ENCODE assay signal across 8 mouse cellular contexts in genomic region chr4:124710776-124711291, GRCm38 (mm10). TPM values are rescaled to one million over a fixed set of nuclear protein-coding genes. Genes with fewer than 3 reads are reported as not detected.
DNase-seq lines count a peak whose midpoint lies in the region; ATAC-seq and TF ChIP-seq lines count a peak whose summit lies in the region.

No protein-coding gene starts in this region.

- no peaks in the 10 kb centered on the region for H3K9me3 ChIP-seq in midbrain, embryonic 10.5 days (replicated peaks)
- no peaks in the 10 kb centered on the region for H3K9me3 ChIP-seq in midbrain, embryonic 16.5 days (replicated peaks; ENCODE audit: control insufficient read depth, low read length, poor library complexity, severe bottlenecking)

- peak; percentile 47 for DNase-seq in adrenal gland, postnatal 14 days
- no peak for DNase-seq in adrenal gland, adult 8-10 months
- peak; percentile 49 for DNase-seq in midbrain, embryonic 10.5 days (ENCODE audit: low spot score)
- peak; percentile 67 for DNase-seq in kidney, postnatal 14 days
- DNase-seq in lung, postnatal 36 days: peak; percentile 87

- WGBS in midbrain, embryonic 10.5 days: 15% methylated on average over 5 of the region's 5 CpGs
- 9% methylated on average over 5 of the region's 5 CpGs for WGBS in midbrain, embryonic 16.5 days

- no peak overlapping the region for H3K9ac ChIP-seq in midbrain, embryonic 16.5 days (ENCODE audit: low read depth, low read length)

- H3K27ac ChIP-seq in midbrain, embryonic 10.5 days (replicated peaks): no peak overlapping the region
- H3K27ac ChIP-seq in midbrain, embryonic 16.5 days (ENCODE audit: low read length): no peak overlapping the region
- peak overlapping the region; percentile 92; the same call in 1 of the 2 replicates for H3K27ac ChIP-seq in embryonic fibroblast, embryonic 13.5 days (ENCODE audit: insufficient read depth, low read length)

- TF ChIP-seq POLR2A in embryonic fibroblast, embryonic 13.5 days (IDR thresholded peaks at IDR 0.05; ENCODE audit: low read depth, low read length): no peak

- no peak overlapping the region for H3K4me2 ChIP-seq in midbrain, embryonic 16.5 days (ENCODE audit: low read length)

- ATAC-seq in midbrain, embryonic 16.5 days: no peak
- no peak for ATAC-seq in megakaryocyte-erythroid progenitor cell, adult 5-6 weeks (replicated peaks; ENCODE audit: low FRiP score, low TSS enrichment, poor library complexity, severe bottlenecking)

- H3K4me3 ChIP-seq in midbrain, embryonic 10.5 days: no peak overlapping the region
- no peak overlapping the region for H3K4me3 ChIP-seq in midbrain, embryonic 16.5 days (ENCODE audit: low read depth, low read length)
- no peak overlapping the region for H3K4me3 ChIP-seq in embryonic fibroblast, embryonic 13.5 days (ENCODE audit: insufficient read depth, low read length)

- H3K4me1 ChIP-seq in midbrain, embryonic 10.5 days: peaks cover 50% of the 10 kb centered on the region
- H3K4me1 ChIP-seq in midbrain, embryonic 16.5 days (ENCODE audit: control insufficient read depth, insufficient read depth, low read length): peaks cover 17% of the 10 kb centered on the region
- H3K4me1 ChIP-seq in embryonic fibroblast, embryonic 13.5 days (ENCODE audit: control insufficient read depth, insufficient read depth, low read length): peaks cover 12% of the 10 kb centered on the region

- H3K36me3 ChIP-seq in midbrain, embryonic 10.5 days: peaks cover 21% of the 10 kb centered on the region
- H3K36me3 ChIP-seq in midbrain, embryonic 16.5 days (ENCODE audit: control insufficient read depth, insufficient read depth, low read length): no peaks in the 10 kb centered on the region

- TF ChIP-seq CTCF in embryonic fibroblast, embryonic 13.5 days (IDR thresholded peaks at IDR 0.05; ENCODE audit: borderline replicate concordance, insufficient read depth, low read length): no peak

- peaks cover 26% of the 10 kb centered on the region for H3K27me3 ChIP-seq in midbrain, embryonic 10.5 days (ENCODE audit: low read depth, poor library complexity, severe bottlenecking)
- H3K27me3 ChIP-seq in midbrain, embryonic 16.5 days (ENCODE audit: control insufficient read depth, insufficient read depth, low read depth, low read length): peaks cover 12% of the 10 kb centered on the region; the same call in 1 of the 2 replicates

RNA-seq across cellular contexts. Expression of gene Sf3a3, which starts 3.7 kb away (rescaled TPM):
- 41.5 and 42.8 TPM in 2 replicates for total RNA-seq in adrenal gland, postnatal 14 days (2021)
- total RNA-seq in adrenal gland, adult 8-10 months (2022): 10 to 100 TPM; 33.5 to 42.5 (median 37.2) TPM
- 247 and 256 TPM in 2 replicates for polyA plus RNA-seq in midbrain, embryonic 10.5 days (2016; fragmentation: Nextera tagmentation; extraction: Ambion mirVana)
- polyA plus RNA-seq in midbrain, embryonic 16.5 days (2015; fragmentation: Nextera tagmentation; extraction: Ambion mirVana): 98.1 and 106 TPM in 2 replicates
- polyA plus RNA-seq in embryonic fibroblast, embryonic 13.5 days (2011; ENCODE audit: insufficient read length, low read depth, missing spikeins): 64.6 and 70.7 TPM in 2 replicates
- 99.2 and 101 TPM in 2 replicates for total RNA-seq in megakaryocyte-erythroid progenitor cell, adult 5-6 weeks (2014; fragmentation: Nextera tagmentation)
- total RNA-seq in megakaryocyte-erythroid progenitor cell, adult 5-6 weeks (2017): 208 and 222 TPM in 2 replicates

RNA-seq across cellular contexts. Expression of gene Fhl3, which starts 10.3 kb away (rescaled TPM):
- total RNA-seq in adrenal gland, postnatal 14 days (2021): 7.3 and 8.5 TPM in 2 replicates
- total RNA-seq in adrenal gland, adult 8-10 months (2022): 10 to 100 TPM in 2 of 4 experiments, 1 to 10 TPM in 2; 5.5 to 12.8 (median 8.9) TPM
- 4.6 and 5.8 TPM in 2 replicates for polyA plus RNA-seq in midbrain, embryonic 10.5 days (2016; fragmentation: Nextera tagmentation; extraction: Ambion mirVana)
- 1.5 and 1.7 TPM in 2 replicates for polyA plus RNA-seq in midbrain, embryonic 16.5 days (2015; fragmentation: Nextera tagmentation; extraction: Ambion mirVana)
- 135 and 148 TPM in 2 replicates for polyA plus RNA-seq in embryonic fibroblast, embryonic 13.5 days (2011; ENCODE audit: insufficient read length, low read depth, missing spikeins)
- 3.3 and 5.3 TPM in 2 replicates for total RNA-seq in megakaryocyte-erythroid progenitor cell, adult 5-6 weeks (2014; fragmentation: Nextera tagmentation)
- 0.42 and 4.1 TPM in 2 replicates for total RNA-seq in megakaryocyte-erythroid progenitor cell, adult 5-6 weeks (2017)

RNA-seq across cellular contexts. Expression of gene Utp11, which starts 17.4 kb away (rescaled TPM):
- 34.1 and 37.3 TPM in 2 replicates for total RNA-seq in adrenal gland, postnatal 14 days (2021)
- 10 to 100 TPM; 31.2 to 40.7 (median 34.4) TPM for total RNA-seq in adrenal gland, adult 8-10 months (2022)
- polyA plus RNA-seq in midbrain, embryonic 10.5 days (2016; fragmentation: Nextera tagmentation; extraction: Ambion mirVana): 63.6 and 68.0 TPM in 2 replicates
- polyA plus RNA-seq in midbrain, embryonic 16.5 days (2015; fragmentation: Nextera tagmentation; extraction: Ambion mirVana): 39.8 and 43.8 TPM in 2 replicates
- 51.1 and 51.9 TPM in 2 replicates for polyA plus RNA-seq in embryonic fibroblast, embryonic 13.5 days (2011; ENCODE audit: insufficient read length, low read depth, missing spikeins)
- total RNA-seq in megakaryocyte-erythroid progenitor cell, adult 5-6 weeks (2014; fragmentation: Nextera tagmentation): 54.9 and 55.0 TPM in 2 replicates
- total RNA-seq in megakaryocyte-erythroid progenitor cell, adult 5-6 weeks (2017): 101 and 103 TPM in 2 replicates

RNA-seq across cellular contexts. Expression of gene Inpp5b, which starts 30.8 kb away (rescaled TPM):
- 23.8 and 24.6 TPM in 2 replicates for total RNA-seq in adrenal gland, postnatal 14 days (2021)
- total RNA-seq in adrenal gland, adult 8-10 months (2022): 10 to 100 TPM; 24.9 to 36.2 (median 29.7) TPM
- polyA plus RNA-seq in midbrain, embryonic 10.5 days (2016; fragmentation: Nextera tagmentation; extraction: Ambion mirVana): 25.7 and 26.1 TPM in 2 replicates
- polyA plus RNA-seq in midbrain, embryonic 16.5 days (2015; fragmentation: Nextera tagmentation; extraction: Ambion mirVana): 24.4 and 26.6 TPM in 2 replicates
- polyA plus RNA-seq in embryonic fibroblast, embryonic 13.5 days (2011; ENCODE audit: insufficient read length, low read depth, missing spikeins): 33.5 and 48.3 TPM in 2 replicates
- 77.5 and 89.7 TPM in 2 replicates for total RNA-seq in megakaryocyte-erythroid progenitor cell, adult 5-6 weeks (2014; fragmentation: Nextera tagmentation)
- total RNA-seq in megakaryocyte-erythroid progenitor cell, adult 5-6 weeks (2017): 43.6 and 56.5 TPM in 2 replicates

RNA-seq across cellular contexts. Expression of gene Pou3f1, which starts 54.2 kb away (rescaled TPM):
- 0.11 and 0.19 TPM in 2 replicates for total RNA-seq in adrenal gland, postnatal 14 days (2021)
- under 1 TPM; 0.06 to 0.15 (median 0.11) TPM for total RNA-seq in adrenal gland, adult 8-10 months (2022)
- 13.8 and 18.2 TPM in 2 replicates for polyA plus RNA-seq in midbrain, embryonic 10.5 days (2016; fragmentation: Nextera tagmentation; extraction: Ambion mirVana)
- 12.3 and 14.4 TPM in 2 replicates for polyA plus RNA-seq in midbrain, embryonic 16.5 days (2015; fragmentation: Nextera tagmentation; extraction: Ambion mirVana)
- polyA plus RNA-seq in embryonic fibroblast, embryonic 13.5 days (2011; ENCODE audit: insufficient read length, low read depth, missing spikeins): not detected in 2 replicates
- total RNA-seq in megakaryocyte-erythroid progenitor cell, adult 5-6 weeks (2014; fragmentation: Nextera tagmentation): not detected in 2 replicates
- 0.23 TPM in 1 of 2 replicates, not detected in the other for total RNA-seq in megakaryocyte-erythroid progenitor cell, adult 5-6 weeks (2017)
